1 mouse cellular context compared by ENCODE assay signal in genomic region chr1:34388849-34389233, GRCm38 (mm10).
TF ChIP-seq lines count a peak whose summit lies in the region.

No protein-coding gene starts in this region.

TF ChIP-seq in CH12.LX, 34 proteins besides CTCF, POLR2A, EP300 and RAD21:
- no peak for TF ChIP-seq ZC3H11A (IDR thresholded peaks at IDR 0.05; ENCODE audit: low read depth, low read length)
- no peak for TF ChIP-seq MYC (IDR thresholded peaks at IDR 0.05; ENCODE audit: low read depth, low read length)
- TF ChIP-seq ELF1 (IDR thresholded peaks at IDR 0.05; ENCODE audit: low read depth, low read length) = no peak
- TF ChIP-seq TBP (conservative IDR thresholded peaks at IDR 0.05; ENCODE audit: low read depth, low read length) = no peak
- TF ChIP-seq TCF12 (IDR thresholded peaks at IDR 0.05; ENCODE audit: low read depth, low read length) = no peak
- no peak for TF ChIP-seq CHD1 (IDR thresholded peaks at IDR 0.05; ENCODE audit: low read depth, low read length)
- no peak for TF ChIP-seq SMC3 (IDR thresholded peaks at IDR 0.05; ENCODE audit: low read depth, low read length)
- TF ChIP-seq ZMIZ1 (IDR thresholded peaks at IDR 0.05; ENCODE audit: low read depth, low read length) = no peak
- TF ChIP-seq JUN (IDR thresholded peaks at IDR 0.05; ENCODE audit: insufficient read depth, low read depth, low read length) = no peak
- TF ChIP-seq ETS1 (conservative IDR thresholded peaks at IDR 0.05; ENCODE audit: low read depth, low read length) = no peak
- TF ChIP-seq KAT2A (IDR thresholded peaks at IDR 0.05; ENCODE audit: insufficient replicate concordance, low read length) = no peak
- TF ChIP-seq HCFC1 (IDR thresholded peaks at IDR 0.05; ENCODE audit: low read depth, low read length) = no peak
- no peak for TF ChIP-seq E2F4 (IDR thresholded peaks at IDR 0.05; ENCODE audit: insufficient replicate concordance, low read depth, low read length)
- no peak for TF ChIP-seq MAFK (IDR thresholded peaks at IDR 0.05; ENCODE audit: insufficient replicate concordance, low read length)
- no peak for TF ChIP-seq POLR2AphosphoS2 (IDR thresholded peaks at IDR 0.05; ENCODE audit: low read depth, low read length)
- TF ChIP-seq NRF1 (IDR thresholded peaks at IDR 0.05; ENCODE audit: low read depth, low read length) = no peak
- TF ChIP-seq RCOR1 (conservative IDR thresholded peaks at IDR 0.05; ENCODE audit: low read depth, low read length) = no peak
- TF ChIP-seq MXI1 (IDR thresholded peaks at IDR 0.05; ENCODE audit: low read depth, low read length) = no peak
- no peak for TF ChIP-seq UBTF (IDR thresholded peaks at IDR 0.05; ENCODE audit: low read depth, low read length)
